Mouse (Mus musculus): ENCODE measurements around the gene Ntrk2. TPM values are rescaled to one million over a fixed set of nuclear protein-coding genes. Genes with fewer than 3 reads are reported as not detected.

Gene Ntrk2
- total RNA-seq, 1 experiment from 2014 or later = not detected

GRCm38 (mm10) chr13:59110107-59110506, 303.7 kb downstream of the Ntrk2 start:
- no peak for ATAC-seq (replicated peaks in 1 of 2; ENCODE audit: insufficient read depth in 1 of 2, low FRiP score in 2 of 2, low TSS enrichment in 1 of 2, low read depth in 1 of 2, poor library complexity in 2 of 2, severe bottlenecking in 2 of 2)

- no peak for ATAC-seq (replicated peaks in 1 of 2; ENCODE audit: insufficient read depth in 1 of 2, low FRiP score in 2 of 2, low TSS enrichment in 1 of 2, low read depth in 1 of 2, poor library complexity in 2 of 2, severe bottlenecking in 2 of 2)
Observed at GRCm38 (mm10) chr13:59114684-59115083, 308.3 kb downstream of the Ntrk2 start.

- no peak for ATAC-seq (replicated peaks in 1 of 2; ENCODE audit: insufficient read depth in 1 of 2, low FRiP score in 2 of 2, low TSS enrichment in 1 of 2, low read depth in 1 of 2, poor library complexity in 2 of 2, severe bottlenecking in 2 of 2)
Observed at GRCm38 (mm10) chr13:59115551-59115950, 309.2 kb downstream of the Ntrk2 start.

GRCm38 (mm10) chr13:59117233-59117632, 310.9 kb downstream of the Ntrk2 start:
- ATAC-seq (replicated peaks in 1 of 2; ENCODE audit: insufficient read depth in 1 of 2, low FRiP score in 2 of 2, low TSS enrichment in 1 of 2, low read depth in 1 of 2, poor library complexity in 2 of 2, severe bottlenecking in 2 of 2) = no peak

- ATAC-seq (replicated peaks in 1 of 2; ENCODE audit: insufficient read depth in 1 of 2, low FRiP score in 2 of 2, low TSS enrichment in 1 of 2, low read depth in 1 of 2, poor library complexity in 2 of 2, severe bottlenecking in 2 of 2) = no peak
Observed at GRCm38 (mm10) chr13:59119596-59120394, 313.4 kb downstream of the Ntrk2 start.

- no peak for ATAC-seq (replicated peaks in 1 of 2; ENCODE audit: insufficient read depth in 1 of 2, low FRiP score in 2 of 2, low TSS enrichment in 1 of 2, low read depth in 1 of 2, poor library complexity in 2 of 2, severe bottlenecking in 2 of 2)
Observed at GRCm38 (mm10) chr13:59143141-59143744, 336.9 kb downstream of the Ntrk2 start.

- no peak for ATAC-seq (replicated peaks in 1 of 2; ENCODE audit: insufficient read depth in 1 of 2, low FRiP score in 2 of 2, low TSS enrichment in 1 of 2, low read depth in 1 of 2, poor library complexity in 2 of 2, severe bottlenecking in 2 of 2)
Observed at GRCm38 (mm10) chr13:59144321-59144856, 338.0 kb downstream of the Ntrk2 start.

- no peak for ATAC-seq (replicated peaks in 1 of 2; ENCODE audit: insufficient read depth in 1 of 2, low FRiP score in 2 of 2, low TSS enrichment in 1 of 2, low read depth in 1 of 2, poor library complexity in 2 of 2, severe bottlenecking in 2 of 2)
Observed at GRCm38 (mm10) chr13:59145677-59146555, 339.5 kb downstream of the Ntrk2 start.

GRCm38 (mm10) chr13:59146616-59147015, 340.2 kb downstream of the Ntrk2 start:
- no peak for ATAC-seq (replicated peaks in 1 of 2; ENCODE audit: insufficient read depth in 1 of 2, low FRiP score in 2 of 2, low TSS enrichment in 1 of 2, low read depth in 1 of 2, poor library complexity in 2 of 2, severe bottlenecking in 2 of 2)

- no peak for ATAC-seq (replicated peaks in 1 of 2; ENCODE audit: insufficient read depth in 1 of 2, low FRiP score in 2 of 2, low TSS enrichment in 1 of 2, low read depth in 1 of 2, poor library complexity in 2 of 2, severe bottlenecking in 2 of 2)
Observed at GRCm38 (mm10) chr13:59147976-59148375, 341.6 kb downstream of the Ntrk2 start.

- ATAC-seq (replicated peaks in 1 of 2; ENCODE audit: insufficient read depth in 1 of 2, low FRiP score in 2 of 2, low TSS enrichment in 1 of 2, low read depth in 1 of 2, poor library complexity in 2 of 2, severe bottlenecking in 2 of 2) = no peak
Observed at GRCm38 (mm10) chr13:59148793-59149192, 342.4 kb downstream of the Ntrk2 start.

GRCm38 (mm10) chr13:59164015-59164414, 357.6 kb downstream of the Ntrk2 start:
- no peak for ATAC-seq (replicated peaks in 1 of 2; ENCODE audit: insufficient read depth in 1 of 2, low FRiP score in 2 of 2, low TSS enrichment in 1 of 2, low read depth in 1 of 2, poor library complexity in 2 of 2, severe bottlenecking in 2 of 2)

- ATAC-seq (replicated peaks in 1 of 2; ENCODE audit: insufficient read depth in 1 of 2, low FRiP score in 2 of 2, low TSS enrichment in 1 of 2, low read depth in 1 of 2, poor library complexity in 2 of 2, severe bottlenecking in 2 of 2) = no peak
Observed at GRCm38 (mm10) chr13:59173840-59174239, 367.5 kb downstream of the Ntrk2 start.

GRCm38 (mm10) chr13:59176021-59176420, 369.7 kb downstream of the Ntrk2 start:
- no peak for ATAC-seq (replicated peaks in 1 of 2; ENCODE audit: insufficient read depth in 1 of 2, low FRiP score in 2 of 2, low TSS enrichment in 1 of 2, low read depth in 1 of 2, poor library complexity in 2 of 2, severe bottlenecking in 2 of 2)

- no peak for ATAC-seq (replicated peaks in 1 of 2; ENCODE audit: insufficient read depth in 1 of 2, low FRiP score in 2 of 2, low TSS enrichment in 1 of 2, low read depth in 1 of 2, poor library complexity in 2 of 2, severe bottlenecking in 2 of 2)
Observed at GRCm38 (mm10) chr13:59176485-59176884, 370.1 kb downstream of the Ntrk2 start.

- no peak for ATAC-seq (replicated peaks in 1 of 2; ENCODE audit: insufficient read depth in 1 of 2, low FRiP score in 2 of 2, low TSS enrichment in 1 of 2, low read depth in 1 of 2, poor library complexity in 2 of 2, severe bottlenecking in 2 of 2)
Observed at GRCm38 (mm10) chr13:59177003-59177402, 370.6 kb downstream of the Ntrk2 start.

- ATAC-seq (replicated peaks in 1 of 2; ENCODE audit: insufficient read depth in 1 of 2, low FRiP score in 2 of 2, low TSS enrichment in 1 of 2, low read depth in 1 of 2, poor library complexity in 2 of 2, severe bottlenecking in 2 of 2) = no peak
Observed at GRCm38 (mm10) chr13:59179986-59180385, 373.6 kb downstream of the Ntrk2 start.

- ATAC-seq (replicated peaks in 1 of 2; ENCODE audit: insufficient read depth in 1 of 2, low FRiP score in 2 of 2, low TSS enrichment in 1 of 2, low read depth in 1 of 2, poor library complexity in 2 of 2, severe bottlenecking in 2 of 2) = no peak
Observed at GRCm38 (mm10) chr13:59180781-59181180, 374.4 kb downstream of the Ntrk2 start.
